18 mouse cellular contexts compared by ENCODE assay signal in the genomic region with DNA sequence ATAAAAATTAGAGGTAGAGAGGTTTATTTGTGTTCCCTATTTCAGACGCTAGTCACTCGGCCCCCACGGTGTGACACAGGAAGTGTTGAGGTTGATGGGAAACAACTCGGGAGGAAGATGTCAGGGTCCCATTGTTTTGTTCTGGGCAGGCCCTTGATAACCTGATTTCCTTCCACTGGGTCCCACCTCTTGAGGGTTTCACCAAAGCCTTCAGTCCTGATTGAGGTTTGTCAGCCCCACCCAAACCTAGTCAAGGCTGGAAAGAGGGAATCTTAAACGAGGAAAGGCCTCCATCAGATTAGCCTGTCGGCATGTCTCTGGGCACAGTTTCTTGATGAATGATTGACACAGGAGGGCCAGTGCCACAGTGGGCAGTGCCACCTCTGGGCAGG. TPM values are rescaled to one million over a fixed set of nuclear protein-coding genes. Genes with fewer than 3 reads are reported as not detected.
DNase-seq lines count a peak whose midpoint lies in the region; ATAC-seq and TF ChIP-seq lines count a peak whose summit lies in the region.
"Had no signal": no experiment of that assay in that cellular context is flagged by ENCODE, and none has a peak within 500 bp of the region (broad histone marks: within the 10 kb centered on the region; RNA-seq: fewer than 3 reads in every experiment).

No protein-coding gene starts in this region.

- 0 out of 2 replicates have a peak, but pooled peaks have one; percentile 33 for ATAC-seq in megakaryocyte, adult 5-6 weeks (ENCODE audit: poor library complexity, severe bottlenecking)
- ATAC-seq: Patski had no signal

- no peak overlapping the region for H3K4me3 ChIP-seq in kidney, adult 2 months (ENCODE audit: insufficient read depth, low read depth, low read length)
- no peak overlapping the region for H3K4me3 ChIP-seq in thymus, adult 2 months (ENCODE audit: control insufficient read depth, insufficient read depth, low read length)
- H3K4me3 ChIP-seq in brown adipose tissue, adult 24 weeks (ENCODE audit: insufficient read depth, low read depth, low read length) = no peak overlapping the region
- H3K4me3 ChIP-seq: embryonic facial prominence, embryonic 10.5 days; hindbrain, embryonic 15.5 days; liver, embryonic 13.5 days; myocyte had no signal

- H3K36me3 ChIP-seq in kidney, adult 2 months (ENCODE audit: control insufficient read depth, insufficient read depth, low read length) = no peaks in the 10 kb centered on the region
- no peaks in the 10 kb centered on the region for H3K36me3 ChIP-seq in thymus, adult 2 months (ENCODE audit: control insufficient read depth, insufficient read depth, low read length)
- H3K36me3 ChIP-seq: embryonic facial prominence, embryonic 10.5 days; hindbrain, embryonic 15.5 days; liver, embryonic 13.5 days had no signal

- peaks cover 46% of the 10 kb centered on the region for H3K4me1 ChIP-seq in kidney, adult 2 months (ENCODE audit: control insufficient read depth, insufficient read depth, low read length)
- H3K4me1 ChIP-seq in thymus, adult 2 months (replicated peaks; ENCODE audit: control insufficient read depth, insufficient read depth, low read length) = peaks cover 16% of the 10 kb centered on the region
- peaks cover 40% of the 10 kb centered on the region for H3K4me1 ChIP-seq in brown adipose tissue, adult 24 weeks (ENCODE audit: control insufficient read depth, insufficient read depth, insufficient read length, low read length)

- no peak for TF ChIP-seq CTCF in kidney, adult 2 months (conservative IDR thresholded peaks at IDR 0.05; ENCODE audit: insufficient read depth, insufficient read length, low read depth, low read length)
- no peak for TF ChIP-seq CTCF in thymus, adult 2 months (IDR thresholded peaks at IDR 0.05; ENCODE audit: borderline replicate concordance, control insufficient read depth, extremely low read depth, insufficient read depth, low read length, poor library complexity)

- WGBS in kidney, adult 2 months = 59% methylated on average over 6 of the region's 6 CpGs
- 28% methylated on average over 6 of the region's 6 CpGs for WGBS in thymus, adult 2 months

- no peak for TF ChIP-seq POLR2A in kidney, adult 2 months (IDR thresholded peaks at IDR 0.05; ENCODE audit: low read depth, low read length)
- TF ChIP-seq POLR2A in thymus, adult 2 months (IDR thresholded peaks at IDR 0.05; ENCODE audit: control insufficient read depth, extremely low read depth, insufficient read depth, low read length, poor library complexity) = no peak

- no peaks in the 10 kb centered on the region for H3K27me3 ChIP-seq in kidney, adult 2 months (replicated peaks; ENCODE audit: control insufficient read depth, insufficient read depth, low read length)
- H3K27me3 ChIP-seq in thymus, adult 2 months (ENCODE audit: control insufficient read depth, insufficient read depth, low read length) = no peaks in the 10 kb centered on the region
- H3K27me3 ChIP-seq: hindbrain, embryonic 15.5 days; liver, embryonic 13.5 days; Patski had no signal

- peak overlapping the region; percentile 28; the same call in 1 of the 2 replicates for H3K27ac ChIP-seq in kidney, adult 2 months (ENCODE audit: insufficient read depth, low read depth, low read length)
- H3K27ac ChIP-seq in thymus, adult 2 months (ENCODE audit: control insufficient read depth, insufficient read depth, low read length) = peak overlapping the region; percentile 6; the same call in 1 of the 2 replicates
- peak overlapping the region; percentile 80 for H3K27ac ChIP-seq in brown adipose tissue, adult 24 weeks (replicated peaks; ENCODE audit: low read depth, low read length)
- H3K27ac ChIP-seq: embryonic facial prominence, embryonic 10.5 days; hindbrain, embryonic 15.5 days; liver, embryonic 13.5 days had no signal

- DNase-seq in kidney, adult 2 months = peak; percentile 49
- DNase-seq in kidney, adult 18-20 months = no peak
- no peak for DNase-seq in thymus, adult 2 months
- DNase-seq in thymus, postnatal 0 days (ENCODE audit: low spot score) = no peak
- no peak for DNase-seq in layer of hippocampus, adult 11-12 months (ENCODE audit: low spot score)
- DNase-seq: adrenal gland, postnatal 14 days; gastrocnemius, postnatal 10 days; heart, postnatal 14 days; left cerebral cortex, postnatal 4 days; liver, embryonic 13.5 days; midbrain, embryonic 14.5 days; right cerebral cortex, postnatal 14 days had no signal

RNA-seq across cellular contexts. Expression of gene Hpcal1, which starts 12.3 kb away (rescaled TPM):
- 128 and 144 TPM in 2 replicates for polyA plus RNA-seq in kidney, adult 2 months (2012; rRNA removed)
- 322 and 334 TPM in 2 replicates for polyA plus RNA-seq in thymus, adult 2 months (2012; rRNA removed)
- polyA plus RNA-seq in thymus, postnatal 0 days (2015; fragmentation: Nextera tagmentation; extraction: Ambion mirVana) = 145 and 152 TPM in 2 replicates
- polyA plus RNA-seq in brown adipose tissue, adult 24 weeks (2012; ENCODE audit: insufficient read depth, insufficient read length, missing spikeins) = 7.2 and 8.0 TPM in 2 replicates
- total RNA-seq in megakaryocyte, adult 5-6 weeks (2015) = 182 and 187 TPM in 2 replicates
- total RNA-seq in megakaryocyte, adult 5-6 weeks (2017) = 63.8 and 76.0 TPM in 2 replicates

Comparison
In these comparisons a context has a peak if more than half of its experiments do, and no peak if none do; other contexts are left out.
1. H3K27ac ChIP-seq: peak in every context shown above with its lines; median percentile 80 in brown adipose tissue, adult 24 weeks; 28 in kidney, adult 2 months; 6 in thymus, adult 2 months.
2. RNA of gene Hpcal1, which starts 12.3 kb away (polyA plus RNA-seq): 322 to 334 TPM in thymus, adult 2 months, 145 to 152 TPM in thymus, postnatal 0 days and 128 to 144 TPM in kidney, adult 2 months; 7.2 to 8.0 TPM in brown adipose tissue, adult 24 weeks; every median in the first group is over 10 times any median in the second.